Mouse (Mus musculus) heart, adult 2 months (tissue): ENCODE measurements around the gene Capn3.

Experiments used
- CTCF ChIP-seq: fragments of 200-600 bp; IDR thresholded peaks from 2 replicates; pipeline ENCODE4 v1.8.1; 2022; ENCODE audit warnings: antibody characterized with exemption, mild to moderate bottlenecking, moderate library complexity
- POLR2A ChIP-seq: fragments of 200-500 bp; IDR thresholded peaks from 2 replicates; pipeline ENCODE4 v1.6.1; 2011; ENCODE audit warnings: mild to moderate bottlenecking, low read depth, low read length, control low read depth; ENCODE audit not compliant: insufficient read depth

DNA sequence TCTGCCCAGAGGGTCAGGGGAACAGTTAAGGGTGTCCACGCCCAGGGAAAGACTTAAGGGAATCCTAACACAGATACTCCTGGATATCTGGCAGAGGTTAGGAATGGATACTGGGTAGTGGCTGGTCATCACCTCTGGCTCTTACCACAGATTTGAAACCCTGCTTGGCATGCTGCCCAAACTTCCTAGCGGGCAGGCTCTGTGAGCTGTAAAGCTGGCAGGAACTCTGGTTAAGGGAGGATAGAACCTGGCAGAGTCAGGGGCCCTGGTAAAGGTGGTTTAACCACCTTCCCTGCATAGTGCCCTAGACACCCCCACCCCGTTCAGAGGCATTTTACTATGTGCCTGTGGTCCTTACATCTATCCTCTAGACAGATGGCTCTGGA, 46.8 kb downstream of the Capn3 start:
- TF ChIP-seq POLR2A (no peak), CTCF (no peak)
